Mouse (Mus musculus) urinary bladder, postnatal 36 days (tissue): ENCODE data around the gene Acvr1b.

Experiments
- DNase-seq, 2 experiments: peaks; one replicate each; pipeline ENCODE4 v3.0.0; 2022; ENCODE audit warnings: low spot score in 2 of 2, mixed read lengths in 1 of 2

Gene Acvr1b

DNA sequence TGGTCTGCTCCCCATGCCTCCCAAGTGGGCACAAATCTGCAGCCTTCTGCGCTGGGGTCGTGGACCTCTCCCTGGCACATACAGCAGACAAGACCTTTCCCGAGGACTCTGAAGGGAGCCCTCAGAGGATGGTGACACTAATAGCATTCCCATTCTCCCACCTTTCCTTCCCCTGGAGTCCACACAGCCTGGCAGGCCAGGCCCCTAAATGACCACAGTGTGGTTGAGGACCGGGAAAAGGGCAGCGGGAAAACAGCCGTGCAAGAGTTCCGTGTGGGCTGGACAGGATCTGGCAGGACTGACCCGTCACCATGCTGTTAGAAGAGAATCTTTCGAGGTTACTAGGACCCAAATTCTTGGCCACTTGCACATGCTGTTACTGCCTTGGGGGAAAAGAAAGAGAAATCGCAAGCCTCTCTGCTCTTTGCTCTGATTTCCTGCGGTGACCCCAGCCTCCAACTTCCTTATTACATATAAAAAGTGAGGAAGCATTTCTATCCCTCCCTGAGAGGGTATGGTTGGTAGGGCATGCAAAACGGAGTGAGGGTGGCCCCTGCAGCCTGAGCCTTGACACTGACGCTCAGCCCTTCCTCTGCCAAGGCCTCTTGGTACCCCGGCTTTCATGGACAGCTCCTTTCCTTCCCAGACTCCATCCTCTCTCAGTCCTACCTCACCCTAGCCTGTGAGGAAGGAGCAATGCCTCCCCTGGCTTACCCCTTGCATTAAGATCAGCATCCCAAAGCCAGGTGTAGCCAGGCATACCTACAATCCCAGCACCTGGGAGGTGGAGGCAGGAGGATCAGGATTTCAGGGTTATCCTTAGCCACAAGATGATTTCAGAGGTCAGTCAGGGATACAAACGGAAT, 27.5 kb upstream of the Acvr1b start:
- DNase-seq = no peak

- DNase-seq = no peak
These were observed 26.6 kb upstream of the Acvr1b start for GRCm38 (mm10) chr15:101147115-101147909.

DNA sequence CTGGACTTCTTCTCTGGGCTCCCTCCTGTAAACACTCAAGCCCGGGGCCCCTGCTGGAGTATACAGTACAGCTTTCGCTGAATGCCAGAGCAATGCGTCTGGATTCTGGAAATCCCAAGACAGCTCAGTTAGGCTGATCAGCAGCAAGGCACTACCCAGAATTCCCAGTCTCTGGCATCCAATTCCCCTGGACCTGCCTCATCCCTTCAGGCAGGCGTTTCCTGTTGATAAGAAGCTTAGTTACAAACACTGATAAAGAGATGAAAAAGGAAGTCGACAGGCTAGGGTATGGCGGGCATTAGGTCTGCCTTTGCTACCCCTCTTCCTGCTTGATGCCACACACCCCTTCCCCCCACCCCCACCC, 26.0 kb upstream of the Acvr1b start:
- no peak for DNase-seq

- no peak for DNase-seq
These were observed 25.3 kb upstream of the Acvr1b start for GRCm38 (mm10) chr15:101148604-101149003.

GRCm38 (mm10) chr15:101151409-101152261, 22.2 kb upstream of the Acvr1b start:
- no peak for DNase-seq

DNA sequence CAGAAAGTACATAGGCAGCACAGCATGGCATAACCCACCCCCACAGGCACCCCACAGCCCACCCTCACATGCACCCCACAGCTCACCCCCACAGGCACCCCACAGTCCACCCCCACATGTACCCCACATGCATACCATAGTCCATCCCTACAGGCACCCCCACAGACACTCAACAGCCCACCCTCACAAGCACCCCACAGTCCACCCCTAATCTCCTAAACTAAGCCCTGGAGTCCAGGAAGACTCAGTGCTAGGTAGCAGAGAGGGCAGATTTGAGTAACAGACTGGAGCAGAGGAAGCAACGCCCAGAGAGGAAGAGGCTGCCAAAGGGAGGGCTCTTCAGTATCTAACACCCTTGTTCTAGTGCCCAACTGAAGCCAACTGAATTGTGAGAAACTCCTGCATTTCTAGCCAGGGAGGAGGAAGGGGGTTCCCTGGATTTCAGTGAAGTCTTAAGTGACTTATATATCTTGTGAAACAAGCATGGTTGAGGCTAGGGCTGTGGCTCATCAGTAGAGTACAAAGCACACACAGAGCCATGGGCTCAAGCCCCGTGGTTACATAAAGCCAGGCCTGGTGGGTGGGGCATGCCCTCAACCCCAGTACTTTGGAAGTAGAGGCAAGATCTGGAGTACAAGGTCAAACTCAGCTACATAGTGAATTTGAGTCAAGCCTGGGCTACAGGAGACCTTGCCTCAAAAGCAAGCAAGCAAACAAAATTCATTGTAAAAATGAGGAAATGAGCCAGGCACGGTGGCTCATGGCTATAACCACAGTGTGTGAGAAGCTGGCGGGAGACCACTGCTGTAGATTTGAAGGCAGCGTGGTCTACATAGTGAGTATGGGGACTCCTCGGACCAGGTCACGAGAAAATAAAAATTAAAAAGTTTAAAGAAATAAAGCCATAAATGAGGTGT, 18.9 kb upstream of the Acvr1b start:
- no peak for DNase-seq

GRCm38 (mm10) chr15:101160128-101160527, 13.7 kb upstream of the Acvr1b start:
- DNase-seq = no peak

GRCm38 (mm10) chr15:101160591-101160990, 13.3 kb upstream of the Acvr1b start:
- DNase-seq = no peak

GRCm38 (mm10) chr15:101161534-101161933, 12.3 kb upstream of the Acvr1b start:
- DNase-seq = peak; percentile 68 to 70

GRCm38 (mm10) chr15:101163056-101163458, 10.8 kb upstream of the Acvr1b start:
- DNase-seq = no peak

- no peak for DNase-seq
These were observed 10.0 kb upstream of the Acvr1b start for GRCm38 (mm10) chr15:101163854-101164253.

- no peak for DNase-seq
These were observed 9.6 kb upstream of the Acvr1b start for GRCm38 (mm10) chr15:101164291-101164690.

- DNase-seq = peak in 1 of 2 experiments; percentile 63
These were observed 8.0 kb upstream of the Acvr1b start for GRCm38 (mm10) chr15:101165658-101166437.

DNA sequence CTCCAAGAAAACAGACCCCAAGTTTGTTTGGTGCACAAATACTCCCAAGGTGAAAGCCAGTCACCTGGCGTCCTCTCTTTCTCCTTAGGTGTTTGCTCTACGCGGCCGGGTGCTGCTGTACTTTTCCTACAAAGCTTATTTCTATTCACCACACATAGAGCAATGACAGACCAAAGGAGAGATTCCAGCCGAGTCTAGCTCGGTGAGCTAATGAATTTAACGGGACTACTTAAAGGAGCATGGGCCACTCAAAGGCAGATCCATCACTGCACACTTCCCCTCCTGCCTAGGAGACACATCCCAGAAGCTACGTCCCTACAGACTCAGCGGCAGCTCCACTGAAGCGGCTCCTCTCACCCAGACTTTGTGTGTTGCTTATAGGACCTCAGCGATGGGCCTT, 6.3 kb upstream of the Acvr1b start:
- no peak for DNase-seq

DNA sequence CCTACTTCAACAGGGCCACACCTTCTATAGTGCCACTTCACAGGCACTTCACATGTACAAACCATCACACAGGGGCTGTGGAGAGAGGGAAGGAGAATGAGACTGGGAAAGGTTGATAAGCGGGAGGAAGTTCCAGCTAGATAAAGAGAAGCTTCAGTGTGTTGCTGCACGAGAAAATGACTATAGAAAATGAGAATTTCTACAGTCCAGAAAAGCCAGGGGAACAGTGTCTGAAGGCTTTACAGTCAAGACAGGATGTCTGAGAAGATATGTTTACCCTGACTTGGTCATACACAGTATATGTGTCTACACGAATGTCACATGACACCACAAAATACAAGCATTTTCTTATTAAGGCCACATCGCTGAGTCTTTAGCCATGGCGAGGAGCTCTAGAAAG, 4.0 kb upstream of the Acvr1b start:
- DNase-seq = no peak

GRCm38 (mm10) chr15:101170413-101170980, 3.4 kb upstream of the Acvr1b start:
- DNase-seq = no peak

DNA sequence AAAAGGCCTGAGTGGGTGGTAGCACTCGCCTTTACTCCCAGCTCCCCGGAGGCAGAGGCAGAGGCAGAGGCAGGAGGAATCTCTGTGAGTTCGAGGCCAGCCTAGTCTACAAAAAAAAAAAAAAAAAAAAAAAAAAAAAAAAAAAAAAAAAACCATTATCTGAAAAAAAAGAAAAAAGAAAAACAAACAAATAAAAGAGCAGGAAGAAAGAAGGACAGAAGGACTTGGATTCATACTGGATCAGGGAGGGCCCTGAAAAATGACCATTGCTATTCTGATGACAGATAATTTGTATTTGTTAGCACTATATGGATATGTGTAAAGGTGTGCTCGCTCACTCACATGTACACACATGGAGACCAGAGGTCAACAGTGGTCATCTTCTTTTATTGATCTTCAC, 2.6 kb upstream of the Acvr1b start:
- DNase-seq = no peak

GRCm38 (mm10) chr15:101172016-101172415, 1.9 kb upstream of the Acvr1b start:
- DNase-seq = no peak

GRCm38 (mm10) chr15:101174294-101175130, 645 bp downstream of the Acvr1b start:
- DNase-seq = no peak
